Mouse (Mus musculus) embryonic facial prominence, embryonic 15.5 days (tissue): ENCODE measurements around the gene Olfr1370. TPM values are rescaled to one million over a fixed set of nuclear protein-coding genes. Genes with fewer than 3 reads are reported as not detected.
"Not testable (repeated sequence)": the region's sequence is repeated elsewhere in the genome, so short reads cannot be mapped to it uniquely, and the experiment has no call there.

Experiments
- ATAC-seq: fragments of 200-750 bp; cut with Nextera tagmentation; 2 replicates; pipeline ENCODE4 v1.8.0; 2017; ENCODE audit warnings: low read depth, moderate TSS enrichment; ENCODE audit not compliant: insufficient number of reproducible peaks, low FRiP score, low TSS enrichment
- H3K27ac ChIP-seq: fragments of 300-500 bp; sonication (generic); replicated peaks from 2 replicates; pipeline ENCODE4 v1.5.1; 2015; ENCODE audit warnings: mild to moderate bottlenecking, inconsistent platforms
- H3K27me3 ChIP-seq: fragments of 300-500 bp; sonication (generic); 2 replicates; pipeline ENCODE4 v1.6.1; 2015; ENCODE audit warnings: inconsistent platforms
- H3K36me3 ChIP-seq: fragments of 300-500 bp; sonication (generic); 2 replicates; pipeline ENCODE4 v1.6.1; 2015; ENCODE audit warnings: mild to moderate bottlenecking, inconsistent platforms
- H3K4me1 ChIP-seq: fragments of 300-500 bp; sonication (generic); 2 replicates; pipeline ENCODE4 v1.6.1; 2015; ENCODE audit warnings: inconsistent platforms
- H3K4me2 ChIP-seq: fragments of 300-500 bp; sonication (generic); replicated peaks from 2 replicates; pipeline ENCODE4 v1.6.1; 2015; ENCODE audit warnings: mild to moderate bottlenecking, inconsistent platforms
- H3K4me3 ChIP-seq: fragments of 300-500 bp; sonication (generic); replicated peaks from 2 replicates; pipeline ENCODE4 v1.5.1; 2015; ENCODE audit warnings: mild to moderate bottlenecking, inconsistent platforms
- H3K9ac ChIP-seq: fragments of 300-500 bp; sonication (generic); 2 replicates; pipeline ENCODE4 v1.6.1; 2015; ENCODE audit warnings: inconsistent platforms
- H3K9me3 ChIP-seq: fragments of 300-500 bp; sonication (generic); replicated peaks from 2 replicates; pipeline ENCODE4 v1.6.1; 2016; ENCODE audit warnings: inconsistent platforms
- WGBS: fragments of 180-500 bp; shearing (Covaris S2); methylation state at CpG from one replicate; pipeline ENCODE4 v1.1.7; 2015; 5-methylcytosine and 5-hydroxymethylcytosine counted together
- polyA plus RNA-seq: library from polyadenylated mRNA; unstranded; fragments of >200 nt; fragmentation: Nextera tagmentation; extraction: Ambion mirVana; gene quantifications from 2 replicates; pipeline ENCODE4 v1.2.1, GENCODE M21; 2015

Gene Olfr1370
- 0.42 and 0.55 TPM in 2 replicates for polyA plus RNA-seq

DNA sequence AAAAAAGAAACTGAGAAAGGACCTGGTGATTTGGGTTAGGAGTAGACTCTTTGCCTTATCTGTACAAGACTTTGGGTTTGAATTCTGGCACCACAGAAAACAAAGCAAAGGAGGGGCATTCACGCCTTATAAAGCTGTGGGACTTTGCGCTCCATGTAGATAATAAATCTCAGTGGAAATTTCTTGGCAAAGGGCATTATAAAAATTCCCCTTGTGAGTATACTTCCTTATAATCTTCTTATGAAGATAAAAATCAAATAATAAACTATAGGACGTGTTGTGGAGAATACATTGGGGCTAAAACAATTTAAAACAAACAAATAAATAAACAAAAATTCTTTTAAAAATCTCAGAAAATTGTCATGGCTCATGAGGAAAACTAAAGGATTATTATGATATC is at the start of gene Olfr1370:
Olfr1370 (minus strand) TSS at position 101 of the 400 bp plus-strand sequence.
- Histone ChIP-seq H3K27ac (no peak within 1 kb of the TSS), H3K4me2 (no peak within 1 kb of the TSS), H3K4me1 (no peaks in the 10 kb centered on the region), H3K27me3 (no peaks in the 10 kb centered on the region), H3K4me3 (no peak within 1 kb of the TSS), H3K36me3 (no peaks in the 10 kb centered on the region), H3K9me3 (no peaks in the 10 kb centered on the region), H3K9ac (no peak within 1 kb of the TSS)
- no peak for ATAC-seq
- WGBS: 79% methylated on average over 3 of the region's 3 CpGs

DNA sequence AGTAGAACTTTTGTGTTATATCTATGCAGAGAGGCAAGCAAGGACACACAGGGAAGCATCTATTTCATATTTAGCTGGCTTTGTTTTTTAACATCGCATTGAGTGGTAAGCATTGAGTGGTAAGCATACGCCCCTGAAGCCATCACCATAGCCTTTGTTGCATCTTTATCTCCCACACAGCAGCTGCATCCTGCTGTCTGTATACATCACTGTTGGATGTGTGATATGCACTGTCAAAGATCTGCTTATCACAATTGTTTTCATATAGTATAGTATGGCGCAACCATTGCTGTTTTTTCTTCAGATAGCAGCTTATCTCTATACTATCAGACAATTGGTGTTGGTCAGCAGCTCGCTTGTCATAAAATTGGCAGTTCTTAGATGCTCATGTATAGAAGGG is 39.4 kb upstream of the Olfr1370 start:
- H3K4me3 ChIP-seq: no peak overlapping the region
- 78% methylated on average over 4 of the region's 4 CpGs for whole genome bisulfite sequencing
- no peak for ATAC-seq

DNA sequence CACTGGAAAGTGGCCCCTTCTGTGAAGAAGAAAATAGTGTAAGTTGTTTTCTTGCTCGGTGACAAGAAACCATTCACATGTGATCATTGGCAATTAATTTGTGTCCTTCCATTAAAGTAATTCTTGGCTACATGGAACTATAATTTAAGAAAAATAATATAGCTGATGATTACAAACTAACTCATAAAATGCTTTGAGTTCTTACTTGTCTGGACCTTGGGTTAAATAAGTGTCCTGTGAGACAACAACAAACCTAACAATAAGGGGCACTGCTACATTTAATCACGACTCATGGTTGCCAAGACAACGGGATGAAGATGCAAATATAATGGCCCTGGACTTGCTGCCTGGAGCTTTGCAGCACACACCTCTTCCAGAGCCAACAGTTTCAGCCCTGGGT is 36.4 kb upstream of the Olfr1370 start, which contains the start of gene Olfr1369-ps1:
Olfr1369-ps1 (plus strand) TSS at position 301 of the 400 bp plus-strand sequence.
- 75% methylated on average over 3 of the region's 3 CpGs for WGBS
- H3K27ac ChIP-seq, H3K9me3 ChIP-seq, H3K36me3 ChIP-seq, H3K9ac ChIP-seq, H3K4me2 ChIP-seq, H3K27me3 ChIP-seq, H3K4me3 ChIP-seq, ATAC-seq, H3K4me1 ChIP-seq: not testable (repeated sequence)

More for the DNA sequence above, 39.4 kb upstream of the Olfr1370 start:
- no peak overlapping the region for H3K27ac ChIP-seq
- no peaks in the 10 kb centered on the region for H3K9me3 ChIP-seq
- H3K9ac ChIP-seq: no peak overlapping the region
- no peak overlapping the region for H3K4me2 ChIP-seq
- H3K27me3 ChIP-seq: no peaks in the 10 kb centered on the region
- no peaks in the 10 kb centered on the region for H3K36me3 ChIP-seq
- no peaks in the 10 kb centered on the region for H3K4me1 ChIP-seq

DNA sequence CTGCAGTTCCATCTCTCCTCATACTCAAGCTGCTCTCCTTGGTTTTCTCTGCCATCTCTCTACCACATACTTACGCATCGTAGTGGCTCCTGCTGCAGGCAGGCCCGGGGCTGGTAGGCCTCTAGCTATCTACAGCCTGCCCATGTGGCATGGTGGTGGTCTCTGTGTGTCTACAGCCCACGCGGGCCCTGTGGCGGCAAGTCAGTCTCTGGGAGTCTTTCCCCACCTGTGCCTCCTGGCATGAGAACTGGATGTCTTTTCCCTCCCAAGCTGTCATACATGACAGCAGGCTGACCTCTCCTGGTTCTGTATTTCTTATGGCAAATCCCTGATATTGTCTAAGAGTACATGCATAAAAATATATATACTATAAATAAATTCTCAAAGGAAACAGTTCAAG is 35.7 kb upstream of the Olfr1370 start:
- H3K4me3 ChIP-seq: no peak overlapping the region
- no peak overlapping the region for H3K27ac ChIP-seq
- H3K4me1 ChIP-seq: no peaks in the 10 kb centered on the region
- H3K9me3 ChIP-seq: no peaks in the 10 kb centered on the region
- ATAC-seq: no peak; the same call in 1 of the 2 replicates
- no peak overlapping the region for H3K9ac ChIP-seq
- no peaks in the 10 kb centered on the region for H3K27me3 ChIP-seq
- H3K4me2 ChIP-seq: no peak overlapping the region
- no peaks in the 10 kb centered on the region for H3K36me3 ChIP-seq
- WGBS: 85% methylated on average over 6 of the region's 6 CpGs

DNA sequence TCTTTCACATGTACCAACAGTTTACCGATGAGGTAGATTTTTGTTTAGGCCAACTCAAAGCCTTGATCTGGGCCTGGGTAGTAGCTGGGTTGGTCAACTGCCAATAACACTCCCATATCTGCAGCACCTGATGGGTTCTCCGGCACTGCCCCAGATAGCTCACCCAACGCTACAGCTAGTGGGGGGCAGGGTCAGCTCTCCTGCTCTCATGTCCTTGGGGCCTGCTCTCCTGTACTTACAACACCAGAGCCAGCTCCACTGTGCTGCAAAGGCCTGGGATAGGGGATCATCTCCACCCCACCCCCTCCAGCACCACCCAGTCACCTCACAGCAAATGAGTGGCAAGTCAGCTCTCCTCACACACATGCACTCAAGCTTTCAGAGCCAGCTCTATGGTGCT is 35.0 kb upstream of the Olfr1370 start:
- ATAC-seq: 0 out of 2 replicates have a peak, but pooled peaks have one; percentile 19
- no peak overlapping the region for H3K9ac ChIP-seq
- H3K27me3 ChIP-seq: no peaks in the 10 kb centered on the region
- no peak overlapping the region for H3K4me3 ChIP-seq
- H3K4me1 ChIP-seq: no peaks in the 10 kb centered on the region
- no peak overlapping the region for H3K4me2 ChIP-seq
- H3K27ac ChIP-seq: no peak overlapping the region
- H3K36me3 ChIP-seq: no peaks in the 10 kb centered on the region
- H3K9me3 ChIP-seq: no peaks in the 10 kb centered on the region
- WGBS: 90% methylated on average over 3 of the region's 3 CpGs

DNA sequence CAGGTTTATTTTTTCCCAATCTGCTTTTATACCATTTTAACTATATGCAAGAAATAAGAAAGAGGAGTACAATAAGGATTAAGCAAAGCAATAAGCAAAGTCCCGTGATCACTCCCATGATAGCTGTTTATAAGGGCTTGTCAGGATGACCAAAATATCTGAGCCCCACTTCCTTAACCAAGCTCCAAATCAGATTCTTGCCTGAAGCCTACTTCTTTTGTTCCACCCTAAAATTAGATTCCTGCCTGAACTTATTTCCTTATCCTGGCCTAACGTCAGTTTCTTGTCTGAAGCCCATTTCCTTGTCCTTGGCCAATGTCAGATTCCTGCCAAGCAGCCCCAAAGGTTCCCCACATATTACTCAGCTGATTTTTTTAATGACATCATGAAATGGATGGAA is 7.9 kb upstream of the Olfr1370 start:
- Histone ChIP-seq H3K27ac (no peak overlapping the region), H3K4me2 (no peak overlapping the region), H3K9ac (no peak overlapping the region), H3K9me3 (no peaks in the 10 kb centered on the region), H3K27me3 (no peaks in the 10 kb centered on the region), H3K4me3 (no peak overlapping the region), H3K4me1 (no peaks in the 10 kb centered on the region), H3K36me3 (no peaks in the 10 kb centered on the region)
- ATAC-seq: no peak
- 55% methylated on average over 2 of the region's 2 CpGs for WGBS

DNA sequence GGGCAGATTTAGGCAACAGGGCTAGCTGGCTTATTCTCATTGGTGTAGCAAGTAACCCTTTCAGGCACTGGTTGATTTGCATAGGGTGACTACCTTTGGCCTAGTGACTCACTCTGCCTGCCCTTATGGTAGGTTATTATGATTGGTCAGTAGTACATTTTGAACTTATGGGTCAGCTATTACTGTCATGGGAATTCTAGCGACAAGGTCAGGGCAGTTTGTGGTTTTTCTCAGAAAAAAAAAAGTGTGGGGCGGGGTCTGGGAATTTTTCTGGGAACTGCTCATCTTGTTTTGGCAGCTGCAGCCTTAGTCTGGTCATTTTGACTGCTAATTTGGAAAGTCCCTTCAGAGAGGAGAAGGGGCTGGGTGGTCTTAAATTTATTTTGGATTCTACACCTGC is 8.7 kb downstream of the Olfr1370 start:
- ATAC-seq: no peak
- Histone ChIP-seq H3K4me3 (no peak overlapping the region), H3K9me3 (no peaks in the 10 kb centered on the region), H3K4me1 (no peaks in the 10 kb centered on the region), H3K27me3 (no peaks in the 10 kb centered on the region), H3K36me3 (no peaks in the 10 kb centered on the region), H3K9ac (no peak overlapping the region), H3K4me2 (no peak overlapping the region), H3K27ac (no peak overlapping the region)
- 81% methylated on average over 2 of the region's 2 CpGs for WGBS

DNA sequence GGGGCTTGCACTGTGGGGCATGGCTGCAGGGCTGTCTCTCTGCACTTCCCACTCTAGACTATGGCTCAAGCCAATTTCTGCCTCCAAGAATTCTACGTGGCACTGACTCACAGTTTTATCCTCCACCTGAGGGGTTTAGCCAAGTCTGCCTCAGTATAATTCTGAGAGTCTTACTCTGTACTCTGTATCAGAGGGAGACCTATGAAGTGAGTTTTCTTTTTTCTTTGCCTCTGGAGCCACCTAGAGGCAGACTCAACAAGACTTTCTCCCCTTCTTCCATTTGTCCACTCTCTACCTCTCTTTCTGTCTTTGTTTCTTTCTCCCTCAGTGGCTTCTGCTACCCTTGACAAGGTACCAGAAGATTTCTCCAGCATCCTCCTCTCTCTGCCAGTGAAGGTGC is 24.6 kb downstream of the Olfr1370 start:
- Histone ChIP-seq H3K27me3 (no peaks in the 10 kb centered on the region), H3K9me3 (no peaks in the 10 kb centered on the region), H3K9ac (no peak overlapping the region), H3K4me2 (no peak overlapping the region), H3K27ac (no peak overlapping the region), H3K36me3 (no peaks in the 10 kb centered on the region), H3K4me1 (no peaks in the 10 kb centered on the region), H3K4me3 (no peak overlapping the region)
- WGBS: 22% methylated on average over 1 of the region's 1 CpGs
- no peak for ATAC-seq

DNA sequence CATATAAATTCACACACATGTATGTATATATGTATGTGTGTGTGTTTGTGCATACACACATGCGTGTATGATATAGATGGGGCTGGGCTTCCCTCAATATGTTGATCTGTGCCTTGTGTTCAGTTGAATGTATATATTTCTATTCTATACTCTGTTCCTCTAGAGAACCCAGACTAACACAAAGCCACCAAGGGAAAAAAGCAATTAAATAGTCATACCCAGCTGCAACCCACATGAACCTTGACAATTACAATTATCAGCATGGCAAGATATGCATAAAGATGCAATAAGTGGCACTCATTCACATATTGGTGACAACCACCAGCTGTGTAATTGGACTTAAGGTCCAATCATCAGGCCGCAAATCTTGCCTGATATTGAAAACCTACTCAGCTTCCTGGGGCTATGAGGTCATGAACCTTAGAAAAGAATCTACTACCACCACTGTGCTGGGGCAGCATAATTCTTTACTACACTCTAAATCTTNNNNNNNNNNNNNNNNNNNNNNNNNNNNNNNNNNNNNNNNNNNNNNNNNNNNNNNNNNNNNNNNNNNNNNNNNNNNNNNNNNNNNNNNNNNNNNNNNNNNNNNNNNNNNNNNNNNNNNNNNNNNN is 34.1 kb downstream of the Olfr1370 start:
- no peaks in the 10 kb centered on the region for H3K27me3 ChIP-seq
- no peak overlapping the region for H3K4me3 ChIP-seq
- H3K4me1 ChIP-seq: no peaks in the 10 kb centered on the region
- no peaks in the 10 kb centered on the region for H3K36me3 ChIP-seq
- WGBS: 80% methylated on average over 2 of the region's 2 CpGs
- H3K27ac ChIP-seq: no peak overlapping the region
- no peak overlapping the region for H3K9ac ChIP-seq
- no peak for ATAC-seq
- H3K4me2 ChIP-seq: no peak overlapping the region
- no peaks in the 10 kb centered on the region for H3K9me3 ChIP-seq

DNA sequence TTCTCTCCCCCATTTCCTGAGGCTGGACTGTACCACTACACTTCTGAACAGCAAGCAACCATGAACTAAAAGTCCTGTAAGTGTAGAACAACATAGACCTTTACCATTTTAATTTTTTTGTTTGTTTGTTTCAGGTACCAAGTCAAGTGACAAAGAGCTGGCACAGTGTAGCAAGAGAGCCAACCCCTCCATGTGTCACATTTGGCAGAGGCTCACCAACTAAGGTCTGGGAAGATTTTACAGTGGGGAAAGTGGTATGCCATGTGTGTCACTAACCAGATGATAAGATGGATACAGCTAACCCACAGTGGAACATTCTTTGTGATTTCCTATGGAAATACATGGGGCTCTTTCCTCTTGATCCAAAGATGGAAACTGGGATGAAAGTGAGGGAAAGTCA is 38.8 kb downstream of the Olfr1370 start:
- Histone ChIP-seq H3K9ac (no peak overlapping the region), H3K4me1 (no peaks in the 10 kb centered on the region), H3K9me3 (no peaks in the 10 kb centered on the region), H3K36me3 (no peaks in the 10 kb centered on the region), H3K27me3 (no peaks in the 10 kb centered on the region), H3K4me3 (no peak overlapping the region), H3K27ac (no peak overlapping the region), H3K4me2 (no peak overlapping the region)
- ATAC-seq: no peak

DNA sequence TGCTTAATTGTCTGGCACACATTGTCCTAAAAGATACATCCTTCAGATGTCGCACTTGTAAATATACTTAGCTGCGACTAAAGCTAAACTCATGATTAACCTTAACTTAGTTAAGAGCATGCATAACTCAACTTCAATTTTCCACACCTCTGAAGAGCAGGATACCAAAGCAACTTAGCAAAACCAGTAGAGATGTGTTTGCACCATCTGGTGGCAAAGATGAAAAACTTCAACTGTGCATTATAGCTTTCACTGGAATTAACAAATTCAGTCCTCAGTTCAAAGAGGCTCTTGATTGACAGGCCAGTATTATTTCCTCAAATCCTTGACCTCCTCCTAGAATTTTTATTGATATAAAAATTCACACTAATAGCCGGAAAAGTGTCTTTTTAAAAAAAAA is 39.7 kb downstream of the Olfr1370 start:
- H3K9me3 ChIP-seq: no peaks in the 10 kb centered on the region
- ATAC-seq: no peak
- H3K36me3 ChIP-seq: no peaks in the 10 kb centered on the region
- no peak overlapping the region for H3K9ac ChIP-seq
- H3K4me1 ChIP-seq: no peaks in the 10 kb centered on the region
- H3K27ac ChIP-seq: no peak overlapping the region
- no peaks in the 10 kb centered on the region for H3K27me3 ChIP-seq
- no peak overlapping the region for H3K4me2 ChIP-seq
- 74% methylated on average over 3 of the region's 3 CpGs for WGBS
- H3K4me3 ChIP-seq: no peak overlapping the region

DNA sequence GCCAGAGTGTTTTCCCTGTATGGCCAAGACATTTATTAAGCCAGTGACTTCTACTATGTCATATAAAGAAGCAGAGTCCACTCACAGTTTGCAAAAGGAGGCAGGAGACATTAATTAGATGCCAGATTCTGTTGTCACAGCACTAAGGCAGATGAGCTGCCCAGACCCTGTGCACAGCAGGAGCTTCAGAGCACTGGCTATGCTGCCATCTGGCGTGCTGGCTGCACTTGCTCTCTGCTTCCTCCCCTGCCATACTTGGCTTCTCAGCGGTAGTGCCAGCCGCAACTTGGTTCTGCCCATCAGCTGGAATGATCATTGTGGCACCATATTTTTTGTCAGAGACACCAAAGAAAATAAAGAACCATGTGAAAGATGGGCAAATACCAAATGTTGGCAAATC is 41.6 kb downstream of the Olfr1370 start:
- ATAC-seq: no peak
- H3K27ac ChIP-seq: no peak overlapping the region
- H3K36me3 ChIP-seq: no peaks in the 10 kb centered on the region
- H3K27me3 ChIP-seq: no peaks in the 10 kb centered on the region
- H3K9ac ChIP-seq: no peak overlapping the region
- H3K4me1 ChIP-seq: no peaks in the 10 kb centered on the region
- no peaks in the 10 kb centered on the region for H3K9me3 ChIP-seq
- WGBS: 58% methylated on average over 3 of the region's 3 CpGs
- no peak overlapping the region for H3K4me3 ChIP-seq
- H3K4me2 ChIP-seq: no peak overlapping the region
